Mouse (Mus musculus) intestine, embryonic 14.5 days (tissue): ENCODE measurements around the gene Mip. TPM values are rescaled to one million over a fixed set of nuclear protein-coding genes. Genes with fewer than 3 reads are reported as not detected.
A peak's percentile ranks its signal among the peaks of the same experiment; 100 is the strongest.
"Not testable (repeated sequence)": the region's sequence is repeated elsewhere in the genome, so short reads cannot be mapped to it uniquely, and the experiment has no call there.

Source experiments
- ATAC-seq: fragments of 200-750 bp; cut with Nextera tagmentation; replicated peaks from 2 replicates; pipeline ENCODE4 v1.8.0; 2017; ENCODE audit warnings: low read depth, moderate number of reproducible peaks, moderate TSS enrichment, moderate library complexity; ENCODE audit not compliant: low FRiP score, low TSS enrichment
- DNase-seq: peaks from one replicate; pipeline ENCODE4 v3.0.0-alpha.2; 2018; ENCODE audit warnings: low spot score
- H3K27ac ChIP-seq: fragments of 300-500 bp; sonication (generic); 2 replicates; pipeline ENCODE4 v1.5.1; 2014; ENCODE audit warnings: low read depth, mild to moderate bottlenecking, control low read depth
- H3K27me3 ChIP-seq: fragments of 300-500 bp; sonication (generic); replicated peaks from 2 replicates; pipeline ENCODE4 v1.6.1; 2014; ENCODE audit warnings: low read length, control low read depth; ENCODE audit not compliant: control insufficient read depth, insufficient read depth
- H3K36me3 ChIP-seq: fragments of 300-500 bp; sonication (generic); 2 replicates; pipeline ENCODE4 v1.6.1; 2014; ENCODE audit warnings: low read length, control low read depth; ENCODE audit not compliant: control insufficient read depth, insufficient read depth
- H3K4me1 ChIP-seq: fragments of 300-500 bp; sonication (generic); replicated peaks from 2 replicates; pipeline ENCODE4 v1.6.1; 2014; ENCODE audit warnings: low read length, control low read depth, mixed read lengths; ENCODE audit not compliant: control insufficient read depth, insufficient read depth
- H3K4me2 ChIP-seq: fragments of 300-500 bp; sonication (generic); 2 replicates; pipeline ENCODE4 v1.6.1; 2014; ENCODE audit warnings: low read length
- H3K4me3 ChIP-seq: fragments of 300-500 bp; sonication (generic); 2 replicates; pipeline ENCODE4 v1.5.1; 2014; ENCODE audit warnings: low read depth, low read length, control low read depth, mixed read lengths
- H3K9ac ChIP-seq: fragments of 300-500 bp; sonication (generic); 2 replicates; pipeline ENCODE4 v1.6.1; 2014; ENCODE audit warnings: mild to moderate bottlenecking, low read length
- H3K9me3 ChIP-seq: fragments of 300-500 bp; sonication (generic); 2 replicates; pipeline ENCODE4 v1.6.1; 2016; ENCODE audit warnings: low read length, control low read depth; ENCODE audit not compliant: control insufficient read depth
- WGBS: fragments of 180-500 bp; shearing (Covaris S2); extraction: QIAGEN DNeasy Blood & Tissue Kit; methylation state at CpG from one replicate; pipeline ENCODE4 v1.1.7; 2014; 5-methylcytosine and 5-hydroxymethylcytosine counted together
- polyA plus RNA-seq: library from polyadenylated mRNA; unstranded; fragments of >200 nt; fragmentation: Nextera tagmentation; extraction: Ambion mirVana; gene quantifications from 2 replicates; pipeline ENCODE4 v1.2.1, GENCODE M21; 2014

Mip gene
- polyA plus RNA-seq, 1 experiment from 2014 or later: not detected

DNA sequence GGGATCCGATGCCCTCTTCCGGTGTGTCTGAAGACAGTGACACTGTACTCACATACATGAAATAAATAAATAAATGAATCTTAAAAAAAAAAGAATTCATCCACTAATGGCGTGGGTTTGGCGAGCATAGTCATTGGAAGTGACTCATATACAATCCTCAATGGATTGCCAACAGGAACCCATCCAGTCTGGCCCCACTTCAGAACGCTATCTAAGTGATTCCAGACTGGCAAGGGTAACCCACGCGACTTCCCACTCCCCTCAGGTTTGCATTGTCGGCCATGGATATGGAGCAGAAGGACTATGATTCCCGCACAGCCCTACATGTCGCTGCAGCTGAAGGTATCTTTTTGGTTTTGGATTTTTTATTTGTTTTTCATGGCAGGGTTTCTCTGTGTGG lies 17.3 kb upstream of the Mip start:
- Histone ChIP-seq H3K36me3 (peaks cover 6% of the 10 kb centered on the region; the same call in 1 of the 2 replicates), H3K4me1 (peaks cover 6% of the 10 kb centered on the region), H3K4me3 (no peak overlapping the region), H3K9me3 (no peaks in the 10 kb centered on the region), H3K27ac (no peak overlapping the region), H3K4me2 (no peak overlapping the region), H3K9ac (no peak overlapping the region), H3K27me3 (0 out of 2 replicates have a peak, but pooled peaks cover under 1% of the 10 kb centered on the region)
- ATAC-seq (no peak), DNase-seq (no peak)
- WGBS: 96% methylated on average over 10 of the region's 10 CpGs

DNA sequence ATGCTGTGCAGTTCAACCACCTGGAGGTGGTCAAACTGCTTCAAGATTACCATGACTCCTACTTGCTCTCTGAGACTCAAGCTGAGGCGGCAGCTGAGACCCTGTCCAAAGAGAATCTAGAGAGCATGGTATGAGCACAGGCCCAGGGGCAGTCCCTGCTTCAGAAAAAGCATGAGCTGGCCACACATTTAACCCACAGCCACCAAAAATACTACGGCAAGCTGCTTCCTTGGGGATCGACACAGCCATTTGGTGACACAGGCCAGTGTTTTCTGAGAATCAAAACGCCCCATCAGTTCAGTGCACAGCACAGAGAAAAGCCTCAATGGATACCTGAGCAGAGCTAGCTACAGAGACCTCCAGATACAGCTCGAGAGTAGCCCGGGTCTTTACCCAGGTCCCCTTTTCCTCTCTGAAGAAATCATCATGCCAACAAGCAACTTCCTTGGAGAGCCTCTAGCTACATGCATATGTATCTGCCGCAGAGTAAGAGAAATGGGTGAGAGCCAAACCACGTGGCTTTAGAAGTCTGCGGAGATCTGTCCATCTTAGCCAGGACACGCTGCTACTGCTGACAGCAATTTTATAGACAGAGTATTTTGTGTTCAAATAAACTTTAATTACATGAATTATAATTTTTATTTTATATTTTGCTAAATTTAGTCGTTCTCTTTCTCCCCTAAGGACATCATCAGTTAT lies 16.2 kb upstream of the Mip start:
- DNase-seq: no peak
- H3K27ac ChIP-seq: no peak overlapping the region
- no peak overlapping the region for H3K4me3 ChIP-seq
- H3K36me3 ChIP-seq: peaks cover 6% of the 10 kb centered on the region; the same call in 1 of the 2 replicates
- no peak for ATAC-seq
- H3K9ac ChIP-seq: no peak overlapping the region
- no peaks in the 10 kb centered on the region for H3K9me3 ChIP-seq
- WGBS: 92% methylated on average over 11 of the region's 11 CpGs
- H3K4me1 ChIP-seq: peaks cover 6% of the 10 kb centered on the region
- H3K27me3 ChIP-seq: 0 out of 2 replicates have a peak, but pooled peaks cover 8% of the 10 kb centered on the region
- no peak overlapping the region for H3K4me2 ChIP-seq

DNA sequence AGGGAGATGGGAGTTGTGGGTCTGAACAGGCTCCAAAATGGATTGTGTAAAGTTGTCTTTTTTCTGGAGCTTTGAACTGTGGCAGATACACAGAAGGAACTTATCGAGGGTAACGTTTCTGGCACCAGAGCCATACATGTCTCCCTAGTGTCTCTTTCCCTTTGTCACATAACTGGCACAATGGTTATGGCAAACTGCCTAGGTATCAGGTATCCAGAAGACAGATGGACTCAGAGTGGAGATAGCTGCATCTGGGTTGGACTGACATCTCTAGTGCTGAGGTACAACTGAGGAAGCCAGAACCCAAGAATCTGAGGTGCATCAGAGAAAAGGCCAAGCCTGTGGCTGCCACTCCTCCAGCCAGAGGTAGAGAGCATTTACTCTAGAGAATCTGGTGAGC lies 15.5 kb upstream of the Mip start:
- WGBS: 92% methylated on average over 2 of the region's 2 CpGs

DNA sequence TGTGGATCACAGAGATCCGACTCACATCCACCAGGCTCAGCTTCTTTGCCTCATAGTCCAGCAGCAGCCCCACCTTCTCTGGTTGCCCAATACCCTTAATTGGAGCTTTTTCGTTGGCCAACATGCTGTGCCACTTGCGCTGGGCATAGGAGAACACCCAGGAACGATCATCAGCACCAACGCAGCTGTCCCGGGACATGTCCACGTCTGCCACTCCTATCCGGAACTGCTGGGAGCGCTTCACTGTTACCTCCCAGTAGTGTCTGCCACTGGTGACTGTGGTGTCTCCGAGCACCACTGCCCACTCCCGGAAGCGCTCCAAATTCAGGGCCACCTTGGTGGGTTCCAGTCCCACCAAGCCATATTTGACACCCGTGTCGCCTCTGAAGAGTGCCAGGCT lies 14.7 kb upstream of the Mip start:
- Histone ChIP-seq H3K9ac (peak overlapping the region; percentile 59), H3K4me1 (peaks cover 6% of the 10 kb centered on the region), H3K36me3 (peaks cover 6% of the 10 kb centered on the region; the same call in 1 of the 2 replicates), H3K27me3 (0 out of 2 replicates have a peak, but pooled peaks cover 11% of the 10 kb centered on the region), H3K9me3 (no peaks in the 10 kb centered on the region), H3K27ac (no peak overlapping the region), H3K4me3 (peak overlapping the region; percentile 76), H3K4me2 (peak overlapping the region; percentile 95)
- no peak; the same call in 1 of the 2 replicates for ATAC-seq
- 24% methylated on average over 14 of the region's 14 CpGs for WGBS
- DNase-seq: no peak

More for the DNA sequence above, 15.5 kb upstream of the Mip start:
- H3K27ac ChIP-seq: no peak overlapping the region
- 0 out of 2 replicates have a peak, but pooled peaks cover 11% of the 10 kb centered on the region for H3K27me3 ChIP-seq
- H3K36me3 ChIP-seq: peaks cover 6% of the 10 kb centered on the region; the same call in 1 of the 2 replicates
- no peaks in the 10 kb centered on the region for H3K9me3 ChIP-seq
- DNase-seq: no peak
- H3K9ac ChIP-seq: no peak overlapping the region
- H3K4me1 ChIP-seq: peaks cover 6% of the 10 kb centered on the region
- no peak overlapping the region for H3K4me2 ChIP-seq
- no peak for ATAC-seq
- H3K4me3 ChIP-seq: no peak overlapping the region

DNA sequence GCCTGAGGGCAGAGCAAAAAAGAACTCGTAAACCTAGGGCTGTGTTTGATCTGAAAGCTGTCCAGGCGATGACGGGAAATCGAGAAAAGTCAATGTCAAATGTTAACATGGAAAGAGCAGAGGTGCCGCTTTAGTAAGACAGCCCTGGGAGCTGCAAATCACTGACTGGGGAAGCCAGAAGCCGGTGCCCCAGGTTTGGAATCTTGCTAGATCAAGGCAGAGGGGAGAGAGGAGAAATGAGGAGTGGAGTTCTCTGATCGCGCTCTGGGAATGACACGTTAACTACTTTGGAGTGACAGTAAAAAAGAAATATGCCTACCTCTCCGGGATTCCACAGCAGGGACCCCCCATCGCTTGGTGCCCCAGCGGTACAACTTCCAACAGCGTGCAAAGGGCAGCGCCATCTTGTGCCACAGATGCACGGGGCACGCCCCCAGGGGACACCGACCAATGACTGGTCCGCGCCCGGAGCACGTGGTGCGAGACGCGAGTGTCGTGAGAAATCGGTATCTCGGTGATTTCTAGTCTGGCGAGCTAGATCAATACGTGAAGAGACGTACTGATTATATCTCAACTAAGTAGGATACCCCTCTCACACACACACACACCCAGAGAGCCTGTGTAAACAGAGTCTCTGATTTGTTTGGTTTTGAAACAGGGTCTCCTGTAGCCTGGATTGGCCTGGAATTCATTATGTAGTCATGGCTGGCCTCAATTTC lies 14.1 kb upstream of the Mip start, which contains the start of gene Spryd4:
TSS of gene Spryd4 (minus strand) at position 418 of the 719 bp plus-strand sequence.
- Histone ChIP-seq H3K27me3 (0 out of 2 replicates have a peak, but pooled peaks cover 11% of the 10 kb centered on the region), H3K9ac (peak within 1 kb of the TSS; percentile 59), H3K4me1 (peaks cover 6% of the 10 kb centered on the region), H3K36me3 (peaks cover 6% of the 10 kb centered on the region; the same call in 1 of the 2 replicates), H3K4me2 (peak within 1 kb of the TSS; percentile 95), H3K9me3 (no peaks in the 10 kb centered on the region), H3K27ac (peak within 1 kb of the TSS; percentile 51; the same call in 1 of the 2 replicates), H3K4me3 (peak within 1 kb of the TSS; percentile 76)
- ATAC-seq: peak; percentile 94
- peak; percentile 94 for DNase-seq
- under 1% methylated on average over 30 of the region's 30 CpGs for WGBS

DNA sequence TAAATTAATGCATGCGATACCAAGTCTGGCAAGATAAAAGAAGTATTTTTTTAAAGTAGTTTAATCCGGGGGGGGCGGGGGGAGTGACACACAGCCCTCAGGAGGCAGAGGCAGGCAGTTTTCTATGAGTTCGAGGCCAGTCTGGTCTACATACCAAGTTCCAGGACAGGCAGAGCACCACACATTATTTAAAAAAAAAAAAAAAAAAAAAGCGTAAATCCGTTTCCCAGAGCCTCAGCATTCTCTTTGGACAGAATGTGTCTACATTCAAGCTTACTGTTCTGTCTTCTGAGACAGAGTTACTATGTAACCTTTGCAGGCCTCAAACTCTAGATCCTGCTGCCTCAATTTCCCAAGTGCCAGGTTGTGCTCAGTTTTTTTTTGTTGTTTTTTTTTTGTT lies 13.5 kb upstream of the Mip start:
- Histone ChIP-seq H3K4me3 (peak overlapping the region; percentile 76), H3K4me2 (peak overlapping the region; percentile 95), H3K9me3 (no peaks in the 10 kb centered on the region), H3K27me3 (0 out of 2 replicates have a peak, but pooled peaks cover 11% of the 10 kb centered on the region), H3K9ac (no peak overlapping the region), H3K4me1 (peaks cover 6% of the 10 kb centered on the region), H3K27ac (peak overlapping the region; percentile 51; the same call in 1 of the 2 replicates), H3K36me3 (0 out of 2 replicates have a peak, but pooled peaks cover 6% of the 10 kb centered on the region)
- ATAC-seq: no peak
- DNase-seq: no peak
- 36% methylated on average over 6 of the region's 6 CpGs for WGBS

DNA sequence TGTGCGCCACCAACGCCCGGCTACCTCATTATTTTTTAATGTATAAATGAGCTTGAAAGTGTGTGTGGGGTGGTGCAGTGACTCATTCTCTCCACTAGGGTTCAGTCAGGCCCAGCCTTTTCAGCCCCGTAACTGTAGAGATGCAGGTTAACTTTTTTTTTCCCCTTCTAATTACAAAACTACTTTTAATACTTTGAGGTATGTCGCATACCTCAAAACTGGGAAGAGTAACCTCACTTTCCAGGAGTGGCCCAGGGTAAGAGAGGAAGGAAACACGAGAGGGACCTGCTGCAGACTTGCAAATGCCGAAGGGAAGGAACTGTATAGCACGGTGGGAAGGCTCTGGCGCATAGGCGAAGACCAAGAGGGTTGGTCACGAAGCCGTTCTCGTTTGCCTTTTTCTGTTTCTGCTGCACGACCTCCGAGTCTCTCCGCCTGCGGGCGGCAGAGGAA lies 12.7 kb upstream of the Mip start:
- H3K4me1 ChIP-seq: peaks cover 6% of the 10 kb centered on the region
- peak overlapping the region; percentile 32 for H3K9ac ChIP-seq
- H3K4me3 ChIP-seq: peak overlapping the region; percentile 34
- H3K4me2 ChIP-seq: peak overlapping the region; percentile 57
- H3K27ac ChIP-seq: no peak overlapping the region
- WGBS: 3% methylated on average over 18 of the region's 18 CpGs
- H3K36me3 ChIP-seq: 0 out of 2 replicates have a peak, but pooled peaks cover 6% of the 10 kb centered on the region
- DNase-seq (peak; percentile 77), ATAC-seq (peak; percentile 60; the same call in 1 of the 2 replicates)
- H3K9me3 ChIP-seq: no peaks in the 10 kb centered on the region
- 0 out of 2 replicates have a peak, but pooled peaks cover 11% of the 10 kb centered on the region for H3K27me3 ChIP-seq

DNA sequence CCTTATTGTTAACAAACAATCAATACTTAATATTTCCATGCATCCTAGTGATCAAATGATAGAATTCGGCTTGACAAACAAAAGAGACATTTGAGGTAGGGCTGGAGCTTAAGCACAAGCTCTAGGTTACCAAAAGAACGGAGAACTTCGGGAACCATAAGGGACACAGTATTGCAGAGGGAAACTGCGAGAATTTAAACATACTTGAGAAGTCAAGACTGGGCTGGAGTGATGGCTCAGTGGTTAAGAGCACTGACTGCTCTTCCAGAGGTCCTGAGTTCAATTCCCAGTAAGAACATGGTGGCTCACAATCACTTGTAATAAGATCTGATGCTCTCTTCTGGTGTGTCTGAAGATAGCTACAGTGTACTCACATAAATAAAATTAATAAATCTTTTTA lies 11.5 kb upstream of the Mip start:
- H3K9me3 ChIP-seq, H3K9ac ChIP-seq, H3K4me2 ChIP-seq, H3K4me3 ChIP-seq, H3K27ac ChIP-seq, H3K36me3 ChIP-seq, DNase-seq, ATAC-seq, H3K4me1 ChIP-seq: not testable (repeated sequence)
- WGBS: 84% methylated on average over 4 of the region's 4 CpGs
- H3K27me3 ChIP-seq: 0 out of 2 replicates have a peak, but pooled peaks cover 11% of the 10 kb centered on the region
